Mouse (Mus musculus): ENCODE results near the gene Tysnd1. TPM values are rescaled to one million over a fixed set of nuclear protein-coding genes. Genes with fewer than 3 reads are reported as not detected.

The Tysnd1 gene
- polyA plus RNA-seq, 1 experiment from 2014 or later = 18.3 TPM

DNA sequence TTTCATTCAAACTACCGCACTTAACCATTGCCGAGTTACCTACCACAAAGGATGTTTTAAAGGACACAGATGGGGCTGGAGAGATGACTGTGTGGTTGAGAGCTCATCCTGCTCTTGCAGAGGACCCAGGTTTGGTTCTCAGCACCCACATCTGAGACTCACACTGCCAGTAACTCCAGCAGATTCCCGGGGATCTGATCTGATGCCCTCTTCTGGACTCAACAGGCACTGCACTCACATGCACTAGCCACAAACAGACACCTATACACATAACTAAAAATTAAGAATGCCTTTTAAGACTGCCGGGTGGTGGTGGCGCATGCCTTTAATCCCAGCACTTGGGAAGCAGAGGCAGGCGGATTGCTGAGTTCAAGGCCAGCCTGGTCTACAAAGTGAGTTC is 34.9 kb downstream of the Tysnd1 start:
- Histone ChIP-seq H3K4me1 (ENCODE audit: insufficient read depth, low read depth, low read length) (no peaks in the 10 kb centered on the region), H3K9ac (replicated peaks; ENCODE audit: low read depth) (no peak overlapping the region), H3K27me3 (replicated peaks; ENCODE audit: insufficient read depth, low read length) (no peaks in the 10 kb centered on the region), H3K27ac (ENCODE audit: low read length) (no peak overlapping the region), H3K36me3 (ENCODE audit: insufficient read depth, low read length) (0 out of 2 replicates have a peak, but pooled peaks cover 4% of the 10 kb centered on the region), H3K4me3 (ENCODE audit: low read depth, low read length) (no peak overlapping the region), H3K9me3 (ENCODE audit: low read length) (no peaks in the 10 kb centered on the region), H3K4me2 (replicated peaks; ENCODE audit: low read depth, low read length) (no peak overlapping the region)
- ATAC-seq (no peak), DNase-seq (ENCODE audit: low spot score) (no peak)
- TF ChIP-seq EP300 (IDR thresholded peaks at IDR 0.05) (no peak), CTCF (IDR thresholded peaks at IDR 0.05) (no peak)
- 97% methylated on average over 6 of the region's 6 CpGs for WGBS

GRCm38 (mm10) chr10:61734377-61734776 is 39.1 kb downstream of the Tysnd1 start:
- Histone ChIP-seq H3K4me1 (ENCODE audit: insufficient read depth, low read depth, low read length) (no peaks in the 10 kb centered on the region), H3K9me3 (ENCODE audit: low read length) (no peaks in the 10 kb centered on the region), H3K4me3 (ENCODE audit: low read depth, low read length) (no peak overlapping the region), H3K27me3 (replicated peaks; ENCODE audit: insufficient read depth, low read length) (no peaks in the 10 kb centered on the region), H3K27ac (ENCODE audit: low read length) (no peak overlapping the region), H3K9ac (replicated peaks; ENCODE audit: low read depth) (no peak overlapping the region), H3K4me2 (replicated peaks; ENCODE audit: low read depth, low read length) (no peak overlapping the region), H3K36me3 (ENCODE audit: insufficient read depth, low read length) (no peaks in the 10 kb centered on the region)
- 47% methylated on average over 3 of the region's 3 CpGs for WGBS
- TF ChIP-seq EP300 (IDR thresholded peaks at IDR 0.05) = no peak
- peak; percentile 86 for TF ChIP-seq CTCF (IDR thresholded peaks at IDR 0.05)
- peak; percentile 64 for DNase-seq (ENCODE audit: low spot score)
- peak; percentile 37 for ATAC-seq

- H3K27ac ChIP-seq (ENCODE audit: low read length) = no peak overlapping the region
- no peak for TF ChIP-seq CTCF (IDR thresholded peaks at IDR 0.05)
- no peak for TF ChIP-seq EP300 (IDR thresholded peaks at IDR 0.05)
- no peak for DNase-seq (ENCODE audit: low spot score)
- H3K9me3 ChIP-seq (ENCODE audit: low read length) = no peaks in the 10 kb centered on the region
- no peak overlapping the region for H3K9ac ChIP-seq (replicated peaks; ENCODE audit: low read depth)
- no peaks in the 10 kb centered on the region for H3K27me3 ChIP-seq (replicated peaks; ENCODE audit: insufficient read depth, low read length)
- WGBS = 63% methylated on average over 10 of the region's 10 CpGs
- H3K4me3 ChIP-seq (ENCODE audit: low read depth, low read length) = no peak overlapping the region
- ATAC-seq = no peak
- no peaks in the 10 kb centered on the region for H3K4me1 ChIP-seq (ENCODE audit: insufficient read depth, low read depth, low read length)
- no peak overlapping the region for H3K4me2 ChIP-seq (replicated peaks; ENCODE audit: low read depth, low read length)
- H3K36me3 ChIP-seq (ENCODE audit: insufficient read depth, low read length) = no peaks in the 10 kb centered on the region
Measured at GRCm38 (mm10) chr10:61736671-61737078, 41.4 kb downstream of the Tysnd1 start.

GRCm38 (mm10) chr10:61737537-61737936 is 42.2 kb downstream of the Tysnd1 start:
- Histone ChIP-seq H3K4me2 (replicated peaks; ENCODE audit: low read depth, low read length) (no peak overlapping the region), H3K27me3 (replicated peaks; ENCODE audit: insufficient read depth, low read length) (no peaks in the 10 kb centered on the region), H3K9me3 (ENCODE audit: low read length) (no peaks in the 10 kb centered on the region), H3K27ac (ENCODE audit: low read length) (no peak overlapping the region), H3K9ac (replicated peaks; ENCODE audit: low read depth) (no peak overlapping the region), H3K36me3 (ENCODE audit: insufficient read depth, low read length) (no peaks in the 10 kb centered on the region), H3K4me1 (ENCODE audit: insufficient read depth, low read depth, low read length) (no peaks in the 10 kb centered on the region), H3K4me3 (ENCODE audit: low read depth, low read length) (no peak overlapping the region)
- 81% methylated on average over 1 of the region's 1 CpGs for WGBS
- DNase-seq (ENCODE audit: low spot score) (no peak), ATAC-seq (no peak)
- no peak for TF ChIP-seq EP300 (IDR thresholded peaks at IDR 0.05)
- TF ChIP-seq CTCF (IDR thresholded peaks at IDR 0.05) = no peak

DNA sequence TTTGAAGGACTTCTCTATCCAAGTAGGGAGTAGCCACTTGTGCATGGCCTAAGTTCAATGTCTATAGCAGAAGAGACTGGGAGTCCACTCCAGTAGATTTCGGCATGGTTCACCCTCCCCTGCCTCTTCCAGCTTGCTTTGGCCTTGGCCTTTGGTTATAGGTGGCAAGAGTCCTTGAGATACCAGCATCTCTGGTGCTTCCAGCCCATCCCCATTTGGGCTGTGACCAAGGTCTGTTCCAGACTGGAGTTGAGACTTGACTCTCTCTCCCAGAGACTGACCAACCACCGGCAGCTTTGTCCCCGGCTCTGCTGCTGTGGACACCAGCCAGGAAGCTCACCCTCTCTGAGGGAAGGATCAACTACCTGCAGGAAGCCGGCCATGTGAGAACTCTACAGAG is 42.8 kb downstream of the Tysnd1 start:
- Histone ChIP-seq H3K4me3 (ENCODE audit: low read depth, low read length) (no peak overlapping the region), H3K27ac (ENCODE audit: low read length) (no peak overlapping the region), H3K4me1 (ENCODE audit: insufficient read depth, low read depth, low read length) (no peaks in the 10 kb centered on the region), H3K9ac (replicated peaks; ENCODE audit: low read depth) (no peak overlapping the region), H3K27me3 (replicated peaks; ENCODE audit: insufficient read depth, low read length) (no peaks in the 10 kb centered on the region), H3K4me2 (replicated peaks; ENCODE audit: low read depth, low read length) (no peak overlapping the region), H3K9me3 (ENCODE audit: low read length) (no peaks in the 10 kb centered on the region), H3K36me3 (ENCODE audit: insufficient read depth, low read length) (no peaks in the 10 kb centered on the region)
- DNase-seq (ENCODE audit: low spot score) (no peak), ATAC-seq (no peak)
- TF ChIP-seq EP300 (IDR thresholded peaks at IDR 0.05) (no peak), CTCF (IDR thresholded peaks at IDR 0.05) (no peak)
- WGBS = 72% methylated on average over 4 of the region's 4 CpGs

DNA sequence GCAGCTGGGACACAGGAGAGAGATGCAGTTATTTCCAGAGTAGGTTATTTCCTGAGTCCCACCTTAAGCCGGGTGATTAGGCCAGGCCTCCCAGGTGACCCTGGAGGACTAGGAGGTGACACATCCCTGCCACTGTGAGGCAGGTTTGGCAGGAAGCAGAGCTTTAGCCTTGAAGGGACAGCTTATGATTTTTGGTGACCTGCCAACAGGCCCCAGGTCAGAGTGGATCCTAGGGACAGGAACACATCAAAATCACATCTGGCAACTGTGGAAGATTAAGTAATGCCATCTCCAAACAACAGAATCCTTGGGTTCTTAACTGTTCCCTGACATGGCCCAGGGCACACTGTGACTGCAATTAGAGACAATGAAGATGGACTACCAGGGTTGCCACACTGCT is 46.0 kb downstream of the Tysnd1 start:
- no peak overlapping the region for H3K4me2 ChIP-seq (replicated peaks; ENCODE audit: low read depth, low read length)
- DNase-seq (ENCODE audit: low spot score) (no peak), ATAC-seq (no peak)
- H3K27me3 ChIP-seq (replicated peaks; ENCODE audit: insufficient read depth, low read length) = no peaks in the 10 kb centered on the region
- 79% methylated on average over 1 of the region's 1 CpGs for WGBS
- no peak for TF ChIP-seq EP300 (IDR thresholded peaks at IDR 0.05)
- TF ChIP-seq CTCF (IDR thresholded peaks at IDR 0.05) = no peak
- no peak overlapping the region for H3K27ac ChIP-seq (ENCODE audit: low read length)
- no peaks in the 10 kb centered on the region for H3K4me1 ChIP-seq (ENCODE audit: insufficient read depth, low read depth, low read length)
- H3K9me3 ChIP-seq (ENCODE audit: low read length) = no peaks in the 10 kb centered on the region
- H3K36me3 ChIP-seq (ENCODE audit: insufficient read depth, low read length) = no peaks in the 10 kb centered on the region
- no peak overlapping the region for H3K9ac ChIP-seq (replicated peaks; ENCODE audit: low read depth)
- H3K4me3 ChIP-seq (ENCODE audit: low read depth, low read length) = no peak overlapping the region

DNA sequence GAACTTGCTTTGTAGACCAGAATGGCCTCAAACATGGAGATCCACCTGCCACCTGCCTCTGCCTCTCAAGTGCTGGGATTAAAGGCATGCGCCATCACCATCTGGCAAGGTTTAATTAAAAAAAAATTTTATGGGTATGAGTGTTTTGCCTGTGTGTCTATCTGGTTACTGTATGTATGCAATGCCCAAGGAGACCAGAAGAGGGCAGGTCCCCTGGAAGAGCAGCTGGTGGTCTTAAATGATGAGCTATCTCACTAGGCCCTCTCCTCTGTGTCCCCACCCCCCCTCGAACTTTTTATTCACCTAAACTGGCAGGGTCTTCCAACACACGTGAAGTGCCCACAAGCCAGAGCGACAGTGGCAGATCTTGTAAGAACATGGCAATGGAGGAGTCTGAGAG is 46.6 kb downstream of the Tysnd1 start:
- no peaks in the 10 kb centered on the region for H3K27me3 ChIP-seq (replicated peaks; ENCODE audit: insufficient read depth, low read length)
- no peaks in the 10 kb centered on the region for H3K36me3 ChIP-seq (ENCODE audit: insufficient read depth, low read length)
- no peak overlapping the region for H3K4me3 ChIP-seq (ENCODE audit: low read depth, low read length)
- H3K4me2 ChIP-seq (replicated peaks; ENCODE audit: low read depth, low read length) = no peak overlapping the region
- no peak overlapping the region for H3K27ac ChIP-seq (ENCODE audit: low read length)
- WGBS = 87% methylated on average over 4 of the region's 4 CpGs
- H3K9me3 ChIP-seq (ENCODE audit: low read length) = no peaks in the 10 kb centered on the region
- H3K4me1 ChIP-seq (ENCODE audit: insufficient read depth, low read depth, low read length) = no peaks in the 10 kb centered on the region
- DNase-seq (ENCODE audit: low spot score) (no peak), ATAC-seq (no peak)
- no peak overlapping the region for H3K9ac ChIP-seq (replicated peaks; ENCODE audit: low read depth)
- TF ChIP-seq CTCF (IDR thresholded peaks at IDR 0.05) (peak; percentile 54), EP300 (IDR thresholded peaks at IDR 0.05) (no peak)
